Mouse (Mus musculus): ENCODE measurements around the gene Ear2. TPM values are rescaled to one million over a fixed set of nuclear protein-coding genes. Genes with fewer than 3 reads are reported as not detected.

The Ear2 gene
- polyA plus RNA-seq, 1 experiment from 2014 or later: 2.1 TPM

Other genes with a start within 250 kb of the Ear2 start
- 0.84 and 1.5 TPM in 2 replicates for gene Ear1, start 227.1 kb upstream of the Ear2 start, polyA plus RNA-seq (2015; fragmentation: Nextera tagmentation; extraction: Ambion mirVana)
- gene Ear10, start 179.1 kb upstream of the Ear2 start, polyA plus RNA-seq (2015; fragmentation: Nextera tagmentation; extraction: Ambion mirVana): not detected in 2 replicates
- 12.5 and 14.2 TPM in 2 replicates for gene Gm8113, start 177.3 kb upstream of the Ear2 start, polyA plus RNA-seq (2015; fragmentation: Nextera tagmentation; extraction: Ambion mirVana)
- not detected in 2 replicates for gene Ang5, start 145.6 kb upstream of the Ear2 start, polyA plus RNA-seq (2015; fragmentation: Nextera tagmentation; extraction: Ambion mirVana)
- gene Ang6, start 100.4 kb upstream of the Ear2 start, polyA plus RNA-seq (2015; fragmentation: Nextera tagmentation; extraction: Ambion mirVana): not detected in 2 replicates
- gene Gm3327, start 21.2 kb downstream of the Ear2 start, polyA plus RNA-seq (2015; fragmentation: Nextera tagmentation; extraction: Ambion mirVana): not detected in 2 replicates
- gene Gm8212, start 95.0 kb downstream of the Ear2 start, polyA plus RNA-seq (2015; fragmentation: Nextera tagmentation; extraction: Ambion mirVana): not detected in 2 replicates
- not detected in 2 replicates for gene 4930503E14Rik, start 110.6 kb downstream of the Ear2 start, polyA plus RNA-seq (2015; fragmentation: Nextera tagmentation; extraction: Ambion mirVana)
- gene Gm8220, start 182.9 kb downstream of the Ear2 start, polyA plus RNA-seq (2015; fragmentation: Nextera tagmentation; extraction: Ambion mirVana): not detected in 2 replicates
- gene Gm5930, start 235.9 kb downstream of the Ear2 start, polyA plus RNA-seq (2015; fragmentation: Nextera tagmentation; extraction: Ambion mirVana): not detected in 2 replicates

Measured in stomach, embryonic 15.5 days (tissue).